Mouse (Mus musculus) spleen, postnatal 4 days (tissue): Measurements from ENCODE around the gene Notch3.
"Not testable (repeated sequence)": the region's sequence is repeated elsewhere in the genome, so short reads cannot be mapped to it uniquely, and the experiment has no call there.

Experiments used
- DNase-seq, 2 experiments: peaks; one replicate each; pipeline ENCODE4 v3.0.0; 2022; ENCODE audit warnings: low spot score in 2 of 2

Notch3 gene

DNA sequence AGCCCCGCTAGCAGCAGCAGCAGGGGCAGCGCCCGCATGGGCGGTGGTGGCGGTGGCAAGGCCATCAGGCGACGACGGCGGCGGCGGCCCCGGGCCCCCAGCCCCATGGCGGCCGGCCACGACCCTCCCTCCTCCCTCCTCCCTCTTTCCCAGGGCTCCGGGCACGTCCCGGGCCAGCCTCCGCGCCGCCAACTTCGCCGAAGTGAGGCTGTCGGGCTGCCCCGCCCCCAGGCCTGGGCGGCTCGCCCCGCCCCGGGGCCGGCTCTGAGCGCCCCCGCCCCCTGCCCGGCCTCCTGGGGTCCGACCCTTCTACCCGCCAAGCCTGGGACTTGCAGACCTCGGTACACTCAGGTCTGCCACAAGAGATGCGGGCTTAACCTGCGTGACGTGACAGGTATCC is at the start of gene Notch3:
Gene Notch3 (minus strand): TSS at position 166 of the 400 bp plus-strand sequence.
- no peak for DNase-seq

DNA sequence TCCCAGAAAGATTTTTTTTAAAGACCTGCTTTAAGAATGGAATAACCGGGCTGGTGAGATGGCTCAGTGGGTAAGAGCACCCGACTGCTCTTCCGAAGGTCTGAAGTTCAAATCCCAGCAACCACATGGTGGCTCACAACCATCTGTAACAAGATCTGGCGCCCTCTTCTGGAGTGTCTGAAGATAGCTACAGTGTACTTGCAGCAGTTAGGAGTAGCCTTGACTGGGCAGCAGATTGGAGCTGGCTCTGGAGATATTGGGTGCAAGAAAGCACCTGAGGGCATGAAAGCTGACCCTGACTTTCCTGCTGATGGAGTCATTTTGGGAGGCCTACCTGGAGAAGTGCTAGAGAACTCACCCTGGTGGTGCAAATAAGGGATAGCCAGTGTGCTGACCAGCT is 48.9 kb upstream of the Notch3 start:
- not testable (repeated sequence) for DNase-seq

DNA sequence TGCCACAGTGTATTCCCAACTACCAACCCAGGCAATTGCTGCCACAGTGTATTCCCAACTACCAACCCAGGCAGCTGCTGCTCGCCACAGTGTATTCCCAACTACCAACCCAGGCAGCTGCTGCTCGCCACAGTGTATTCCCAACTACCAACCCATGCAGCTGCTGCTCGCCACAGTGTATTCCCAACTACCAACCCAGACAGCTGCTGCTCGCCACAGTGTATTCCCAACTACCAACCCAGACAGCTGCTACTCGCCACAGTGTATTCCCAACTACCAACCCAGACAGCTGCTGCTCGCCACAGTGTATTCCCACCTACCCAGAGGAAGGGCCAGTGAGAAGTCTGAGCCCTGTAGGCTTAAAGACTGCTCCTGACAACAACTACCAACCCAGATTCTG is 44.9 kb upstream of the Notch3 start:
- DNase-seq = not testable (repeated sequence)

DNA sequence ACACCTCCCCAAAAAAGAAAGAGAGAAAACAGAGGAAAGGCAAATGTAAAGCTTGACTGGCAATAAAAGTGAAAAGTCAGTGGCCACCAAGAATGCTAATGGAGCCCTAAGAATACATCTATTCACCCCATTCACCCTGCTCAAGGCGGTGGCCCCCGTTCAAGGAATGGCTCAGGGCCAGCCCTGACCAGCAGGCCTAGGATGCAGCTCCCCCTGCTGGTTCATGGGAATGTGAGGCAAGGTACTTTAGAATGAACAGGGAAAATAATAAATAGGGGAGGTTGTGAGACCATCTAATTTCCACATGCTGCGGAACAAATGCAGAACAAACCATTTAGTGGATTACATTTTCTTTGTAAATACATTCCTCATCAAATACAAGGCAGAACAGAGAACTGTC is 43.1 kb upstream of the Notch3 start:
- peak in 1 of 2 experiments; percentile 41 for DNase-seq

DNA sequence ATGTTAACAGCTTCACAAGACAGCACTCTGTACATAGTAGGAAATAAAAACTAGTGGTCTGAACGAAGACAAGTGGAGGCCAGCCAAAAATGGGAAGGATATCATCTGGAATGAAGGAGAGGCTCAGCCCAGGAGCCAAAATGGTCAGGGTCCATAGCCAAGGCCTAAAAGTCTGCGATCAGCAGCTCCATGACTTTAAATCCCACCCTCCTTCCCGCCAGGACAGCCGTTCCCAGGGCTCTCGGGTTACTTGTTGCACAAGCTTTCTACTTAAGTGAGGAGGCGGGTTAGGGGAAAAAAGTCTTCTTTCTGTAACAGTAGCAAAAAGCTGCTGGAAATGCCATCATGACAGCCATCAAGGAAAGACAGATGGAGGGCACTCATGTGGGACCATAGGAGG is 42.5 kb upstream of the Notch3 start:
- DNase-seq = no peak

DNA sequence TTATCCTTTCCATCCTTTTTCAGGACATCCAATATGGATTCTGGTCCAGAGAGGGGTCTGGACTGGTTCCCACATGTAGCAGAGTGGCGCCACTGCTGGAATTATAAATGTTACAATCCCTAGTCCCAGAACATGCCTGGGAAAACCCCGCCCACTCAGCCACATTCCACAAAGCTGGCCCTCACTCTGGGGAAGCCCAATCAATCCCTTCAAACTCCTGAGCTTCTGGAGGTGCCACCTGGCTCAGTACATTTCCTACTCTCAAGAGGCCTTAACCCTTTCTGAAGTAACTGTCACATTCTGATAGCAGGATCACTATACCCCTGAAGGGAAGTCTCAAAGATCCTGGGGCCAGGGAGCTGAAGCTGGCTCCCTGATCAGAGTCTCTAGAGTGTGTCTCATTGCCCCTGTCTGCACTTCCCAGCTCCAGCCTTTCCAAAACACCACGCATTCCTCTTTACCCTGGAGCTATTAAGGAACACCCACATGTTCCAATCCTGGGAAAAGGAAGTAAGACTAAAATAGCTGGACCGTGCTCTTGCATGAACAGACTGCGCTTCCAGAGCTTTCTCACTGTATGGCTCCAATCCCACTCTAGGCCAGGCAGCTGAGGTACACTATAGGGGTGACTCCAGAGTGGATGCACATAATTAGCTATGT is 41.1 kb upstream of the Notch3 start:
- DNase-seq = no peak

DNA sequence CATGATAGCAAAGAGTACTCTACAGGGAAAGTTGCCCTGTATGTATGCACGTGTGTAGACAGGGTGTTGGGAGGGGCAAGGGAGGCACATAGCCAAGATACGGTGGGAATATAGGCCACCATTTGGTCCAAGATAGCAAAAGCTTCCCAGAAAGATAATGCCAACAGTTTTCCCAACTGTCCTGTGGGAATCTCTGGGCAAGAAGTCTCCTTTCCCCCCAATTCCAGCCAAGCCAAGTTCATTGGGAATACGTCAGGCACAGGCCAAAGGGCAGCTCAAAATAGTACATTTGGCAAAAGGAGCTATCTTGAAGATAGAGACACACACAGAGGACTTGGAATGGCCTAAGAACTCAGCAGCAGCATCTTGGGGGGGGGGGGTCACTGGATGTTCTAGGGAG is 38.7 kb upstream of the Notch3 start:
- no peak for DNase-seq

DNA sequence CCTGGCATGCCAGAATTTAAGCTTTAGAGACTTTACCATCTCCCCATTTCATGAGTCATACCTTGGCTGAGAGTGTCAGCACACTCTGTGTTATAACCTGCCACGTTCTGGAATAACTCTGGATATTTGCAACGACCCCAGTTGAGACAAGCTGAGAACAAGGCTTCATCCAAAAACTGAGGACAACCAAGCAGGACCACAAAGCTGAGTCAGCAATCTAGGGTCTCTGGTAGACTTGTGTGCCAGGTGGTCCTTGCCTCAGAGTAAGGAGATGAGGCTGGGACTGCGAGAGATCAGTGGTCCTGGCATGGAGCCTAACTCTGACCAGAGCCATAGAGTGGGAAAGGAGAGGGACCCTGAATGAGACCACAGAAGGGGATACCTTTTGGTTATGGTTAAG is 36.3 kb upstream of the Notch3 start:
- no peak for DNase-seq

DNA sequence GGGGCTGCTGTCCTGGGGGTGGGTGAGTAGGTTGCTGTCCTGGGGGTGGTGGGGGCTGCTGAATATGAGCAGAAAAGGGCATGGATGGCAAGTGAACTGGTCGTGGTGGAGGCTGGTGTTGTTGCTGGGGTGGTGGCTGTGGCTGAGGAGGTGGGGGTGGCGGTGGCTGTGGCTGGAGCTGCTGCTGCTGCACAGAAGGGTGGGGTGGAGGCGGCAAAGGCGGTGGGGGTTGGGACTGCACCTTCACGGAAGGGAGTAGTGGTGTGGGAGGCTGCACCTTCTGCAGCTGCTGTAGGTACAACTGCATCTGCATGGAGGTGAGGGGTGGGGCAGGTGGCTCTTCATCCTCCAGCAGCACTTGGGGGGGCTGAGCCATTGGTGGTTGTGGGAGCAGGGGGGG is 34.4 kb upstream of the Notch3 start:
- no peak for DNase-seq

DNA sequence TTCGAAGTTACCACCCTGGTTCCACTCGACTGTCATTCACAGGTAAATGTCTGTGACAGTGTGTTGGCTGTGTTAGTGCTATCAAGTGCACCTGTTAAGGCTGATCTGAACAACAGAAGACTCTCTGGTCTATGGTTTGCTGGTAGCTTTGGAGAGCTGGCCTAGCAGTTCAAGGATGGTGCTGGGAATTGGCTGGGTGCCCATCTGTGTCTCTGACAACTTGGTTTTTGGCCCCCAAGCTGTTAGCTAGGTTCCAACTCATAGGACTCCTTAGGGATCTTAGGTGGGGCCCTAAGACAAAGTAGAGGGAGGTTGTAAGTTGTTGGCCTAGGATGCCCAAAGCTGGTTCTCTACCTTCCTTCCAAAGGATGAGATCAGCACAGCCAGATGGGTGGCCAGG is 33.1 kb upstream of the Notch3 start:
- DNase-seq = no peak

DNA sequence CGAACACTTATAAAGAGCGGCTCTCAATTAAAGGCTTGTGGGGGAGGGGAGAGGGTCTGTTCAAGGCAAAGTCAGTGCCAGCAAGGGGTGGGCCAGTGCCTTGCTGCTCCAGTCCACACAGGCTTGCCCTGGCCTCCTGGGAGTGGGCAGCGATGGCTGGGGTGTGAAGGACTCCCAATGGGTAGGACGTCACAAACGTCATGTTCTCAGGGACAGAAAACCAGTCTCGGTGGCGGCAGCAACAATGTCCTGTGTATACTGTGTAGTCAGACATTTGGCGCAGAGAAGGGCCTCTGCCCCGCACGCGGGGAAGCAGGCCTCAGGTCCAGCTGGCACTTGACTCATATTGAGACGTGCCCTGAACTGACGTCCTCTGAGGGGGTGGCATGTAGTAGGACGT is 30.5 kb upstream of the Notch3 start:
- peak in 1 of 2 experiments; percentile 18 for DNase-seq

DNA sequence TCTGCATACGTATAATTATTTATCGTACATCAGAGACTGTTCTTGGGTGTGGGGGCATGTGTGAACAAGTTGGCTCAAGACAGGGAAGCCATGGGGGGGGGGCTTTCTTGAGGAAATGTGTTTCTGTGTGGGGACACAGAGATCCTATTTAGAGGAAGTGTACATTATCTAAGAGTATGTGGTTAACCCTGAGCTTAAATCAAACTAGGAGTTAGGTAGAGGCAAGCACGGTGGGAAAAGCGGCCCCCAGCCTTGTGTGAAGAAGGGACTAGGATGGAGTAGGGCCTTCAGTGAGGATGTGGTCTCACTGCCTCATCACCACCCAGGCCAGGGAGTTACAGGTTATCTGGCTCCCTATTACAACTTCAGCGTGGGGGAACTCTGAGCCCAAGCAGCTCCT is 29.1 kb upstream of the Notch3 start:
- DNase-seq = no peak

DNA sequence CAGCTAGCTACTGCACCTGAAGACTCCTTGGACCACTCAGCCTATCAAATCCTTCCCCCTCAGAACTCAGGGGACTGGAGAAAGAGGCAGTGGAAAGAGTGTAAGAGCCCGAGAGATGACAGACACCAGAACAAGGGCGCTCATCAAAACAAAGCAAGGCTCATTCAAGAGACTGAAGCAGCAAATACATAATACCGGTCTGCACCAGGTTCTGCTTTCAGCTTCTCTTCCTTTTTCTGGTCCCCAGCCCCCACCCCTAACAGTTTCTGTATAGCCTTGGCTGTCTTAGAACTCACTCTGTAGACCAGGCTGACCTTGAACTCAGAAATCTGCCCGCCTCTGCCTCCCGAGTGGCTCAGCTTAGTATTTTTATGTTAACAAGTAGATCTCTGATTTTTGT is 26.4 kb upstream of the Notch3 start:
- DNase-seq = no peak

DNA sequence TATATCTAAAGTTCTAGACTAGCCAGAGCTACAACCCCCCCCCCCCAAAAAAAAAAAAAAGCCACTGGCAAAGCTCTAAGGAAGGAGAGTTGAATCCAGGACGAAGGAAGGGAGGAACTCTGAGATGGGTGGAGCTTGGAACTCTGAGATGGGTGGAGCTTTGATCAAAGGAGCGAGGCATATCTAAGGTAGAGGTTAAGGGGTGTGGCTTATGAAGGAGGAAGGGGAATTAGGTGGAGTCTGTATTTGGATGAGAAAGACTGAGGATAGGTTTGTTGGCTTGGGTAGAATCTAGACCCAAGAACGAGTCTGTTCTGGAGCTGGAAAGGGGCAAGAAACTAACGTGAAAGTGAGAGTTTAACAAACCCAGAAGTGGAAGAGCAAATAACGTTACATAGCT is 23.2 kb upstream of the Notch3 start:
- DNase-seq = no peak

DNA sequence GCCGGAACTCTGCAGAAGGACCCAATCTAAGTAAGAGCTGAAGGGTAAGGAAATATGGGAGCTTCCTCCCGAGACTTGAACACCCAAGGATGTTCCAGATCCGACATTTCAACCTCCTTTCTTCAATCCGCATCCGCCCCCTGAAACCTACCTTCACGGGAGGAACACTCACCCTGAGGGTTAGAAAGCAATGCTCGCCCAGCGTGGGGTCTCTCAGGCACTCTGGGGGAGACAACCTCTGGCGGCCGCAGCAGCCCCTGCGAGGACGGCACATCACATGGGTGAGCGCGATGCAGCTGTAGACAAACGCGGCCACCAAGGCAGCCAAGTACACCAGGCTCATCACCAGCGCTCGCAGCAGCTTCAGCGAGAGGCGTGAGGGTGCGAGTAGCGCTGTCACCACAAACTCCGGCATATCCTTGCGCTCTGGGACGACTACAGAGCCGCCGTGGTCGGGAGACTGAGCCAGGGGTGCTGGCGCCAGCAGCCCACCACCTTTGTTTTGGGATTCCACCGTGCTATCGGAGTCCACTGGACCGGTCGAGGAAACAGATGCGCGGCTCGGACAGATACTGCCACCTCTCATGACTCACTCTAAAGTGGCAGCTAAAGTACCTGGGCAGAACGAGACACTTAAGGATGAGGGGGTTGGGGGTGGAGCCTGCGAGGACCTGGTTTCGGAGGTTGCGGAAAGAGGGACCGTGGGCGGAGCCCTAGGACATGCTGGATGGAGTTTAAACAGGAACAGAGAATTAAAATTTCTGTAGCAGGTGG is 22.4 kb upstream of the Notch3 start, which contains the start of gene Ephx3:
Gene Ephx3 (minus strand): TSS at position 687 of the 774 bp plus-strand sequence.
- DNase-seq = no peak

DNA sequence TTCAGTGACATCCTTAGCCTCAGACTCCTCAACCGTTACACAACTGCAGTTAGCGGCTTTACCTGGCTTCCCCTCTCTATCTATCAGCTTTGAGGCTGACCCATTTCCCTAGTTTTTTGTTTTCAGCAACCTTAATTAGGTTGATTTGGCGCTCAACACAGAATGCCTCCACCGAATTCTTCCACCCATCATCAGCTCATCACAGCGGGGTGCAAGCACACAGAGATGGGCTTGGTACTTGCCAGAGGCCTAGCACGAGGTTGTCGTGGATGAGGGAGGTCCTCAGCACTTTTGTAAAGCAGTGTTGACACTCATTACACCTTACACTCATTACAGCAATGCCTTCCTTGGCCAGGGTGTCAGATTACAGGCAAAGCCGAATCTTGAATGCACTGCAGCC is 16.4 kb upstream of the Notch3 start:
- DNase-seq = no peak

DNA sequence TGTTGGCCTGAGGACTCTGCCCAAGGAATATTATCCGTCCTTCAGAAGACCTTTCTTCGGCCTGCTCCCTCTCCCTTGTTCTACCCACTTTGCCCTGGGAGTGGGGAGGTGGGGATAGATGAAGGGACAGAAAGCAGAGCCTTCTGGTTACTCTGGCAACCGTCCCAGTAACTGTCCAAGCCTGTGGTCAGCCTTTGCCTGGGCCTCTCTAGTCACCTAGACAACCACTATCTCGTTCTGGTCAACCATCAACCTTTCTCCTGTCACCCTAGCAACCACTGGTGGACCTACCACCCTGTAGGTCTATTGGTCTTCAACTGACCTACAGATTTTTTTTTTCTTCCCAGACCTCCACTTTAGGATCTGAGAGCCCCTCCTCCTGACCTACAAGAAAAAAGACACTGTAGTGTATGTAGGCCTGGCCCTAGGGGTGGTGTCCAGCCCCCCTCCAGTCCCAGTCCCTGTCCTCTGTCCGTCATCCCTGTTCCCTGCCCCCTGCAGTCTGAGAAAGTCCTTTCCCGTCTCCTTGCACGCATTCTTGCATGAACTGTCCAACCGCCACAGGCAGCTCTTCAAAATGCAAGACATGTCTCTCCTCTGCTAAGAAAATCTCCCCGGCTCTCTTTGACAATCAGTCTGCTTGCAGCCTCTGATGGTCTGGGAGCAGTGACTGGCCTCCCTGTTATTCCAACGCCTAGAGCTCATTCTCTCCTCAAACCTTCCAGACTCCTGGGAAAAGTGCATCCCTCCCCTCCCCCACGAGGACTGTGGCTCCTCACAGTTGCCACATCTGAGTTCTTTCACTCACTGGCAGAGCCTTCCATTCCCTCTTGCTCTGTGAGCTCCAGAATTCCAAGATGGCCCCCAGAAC is 13.2 kb upstream of the Notch3 start:
- DNase-seq = no peak

DNA sequence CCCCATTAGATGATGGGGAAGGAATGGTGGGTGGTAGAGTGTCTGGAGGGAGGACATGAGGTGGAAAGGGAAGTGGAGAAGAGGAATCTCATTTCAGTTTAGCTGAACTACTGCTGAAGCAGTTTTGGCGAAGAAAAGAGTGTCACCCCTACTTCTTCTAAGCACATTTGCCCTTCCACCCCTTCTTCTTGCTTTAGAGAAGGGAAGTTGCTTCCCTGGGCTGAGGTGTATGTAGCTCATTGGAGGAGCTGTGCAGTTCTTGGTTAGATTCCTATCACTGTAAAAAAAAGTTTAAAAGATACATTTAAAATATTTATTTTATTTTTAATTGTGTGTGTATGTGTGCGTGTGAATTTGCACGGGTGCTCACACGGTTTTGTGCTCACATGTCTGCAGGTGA is 10.3 kb upstream of the Notch3 start:
- DNase-seq = no peak

DNA sequence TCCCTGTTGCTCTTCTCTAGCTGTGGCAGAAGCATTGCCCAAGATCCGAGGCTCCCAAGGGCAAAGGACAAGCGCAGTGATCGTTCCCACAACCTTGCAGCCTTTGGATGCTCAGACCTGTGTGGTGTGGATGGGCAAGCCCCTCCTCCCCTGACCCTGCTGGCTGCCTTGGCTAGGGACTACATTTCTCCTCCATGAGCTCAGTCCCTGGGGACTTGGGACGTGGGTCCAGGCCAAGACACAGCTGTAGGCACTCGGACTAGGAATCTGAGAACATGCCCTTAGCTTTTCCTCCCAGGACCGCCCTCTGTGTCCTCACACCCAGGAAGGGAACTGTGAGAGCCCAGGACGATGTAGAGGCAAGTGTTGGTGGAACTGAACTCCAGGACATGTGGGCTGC is 6.5 kb upstream of the Notch3 start:
- DNase-seq = no peak

DNA sequence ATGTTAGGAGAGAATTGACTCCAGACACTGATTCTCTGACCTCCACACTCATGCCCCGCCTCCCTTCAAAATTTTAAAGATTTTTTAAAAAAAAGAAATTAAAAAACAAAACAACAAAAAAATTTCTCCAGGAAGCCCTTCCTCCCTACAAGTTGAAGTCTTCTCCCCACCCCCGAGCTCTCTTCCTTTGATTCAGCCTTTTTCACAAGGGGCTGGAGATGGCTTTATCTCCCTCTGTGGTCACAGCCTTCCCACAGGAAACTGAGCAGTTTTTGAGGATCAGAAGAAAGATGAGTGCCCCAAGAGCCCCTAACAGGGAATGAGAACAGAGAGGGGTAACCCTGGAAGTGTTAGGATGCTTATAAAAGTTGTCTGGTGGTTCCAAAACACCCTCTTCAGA is 5.8 kb upstream of the Notch3 start:
- DNase-seq = no peak

DNA sequence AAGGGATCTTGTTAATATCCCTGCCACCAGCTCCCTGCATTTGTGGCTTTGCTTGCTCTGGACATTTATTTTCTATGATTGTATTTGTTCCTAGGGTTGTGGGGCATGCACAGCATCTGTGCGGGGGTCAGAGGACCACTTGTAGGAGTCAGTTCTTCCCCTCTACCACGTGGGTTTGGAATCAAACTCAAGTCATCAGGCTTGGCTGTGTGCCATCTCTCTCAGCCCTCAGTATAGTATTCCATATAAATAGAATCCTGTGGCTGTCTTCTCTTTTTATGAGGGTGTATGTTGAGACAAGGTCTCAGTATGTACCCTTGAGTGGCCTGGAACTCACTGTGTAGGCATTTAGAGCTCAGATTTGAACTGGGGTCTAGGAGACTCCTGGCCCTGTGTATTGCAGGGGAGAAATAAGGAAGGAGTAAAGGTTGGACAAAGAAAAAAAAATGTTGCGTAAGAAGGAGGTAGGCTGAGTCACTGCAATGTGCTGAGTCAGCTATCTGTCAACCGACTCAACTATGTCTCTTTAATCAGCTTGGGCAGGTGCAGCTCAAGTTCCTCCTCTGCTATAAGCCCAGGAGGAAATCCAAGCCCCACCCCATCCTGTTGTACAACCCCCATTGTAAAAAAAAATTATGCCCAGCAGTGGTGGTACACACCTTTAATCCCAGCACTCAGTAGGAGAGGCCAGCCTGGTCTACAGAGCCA is 3.0 kb upstream of the Notch3 start:
- DNase-seq = no peak
